Mouse (Mus musculus): ENCODE measurements around the gene Rai1.
A peak's percentile ranks its signal among the peaks of the same experiment; 100 is the strongest.

Gene Rai1

DNA sequence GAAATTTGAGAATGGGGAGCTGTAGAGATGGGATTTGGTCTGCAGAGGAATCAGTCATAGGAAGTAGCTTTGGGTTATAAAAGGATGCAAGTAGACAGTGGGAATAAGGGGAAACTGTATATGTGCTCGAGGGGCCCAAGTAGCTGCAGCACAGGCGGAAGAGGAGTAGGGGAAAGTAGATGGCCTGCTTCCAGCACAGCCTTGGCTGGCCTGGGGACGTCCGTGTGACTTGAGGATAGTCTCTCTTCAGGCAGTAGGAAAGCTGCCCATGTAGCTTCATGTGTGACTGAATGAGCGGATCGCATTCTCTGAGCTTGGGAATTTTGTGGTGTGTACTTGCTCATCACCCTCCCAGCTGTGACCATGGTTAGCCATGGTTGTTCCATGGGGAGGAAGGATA, 59.6 kb downstream of the Rai1 start:
- DNase-seq = no peak

DNA sequence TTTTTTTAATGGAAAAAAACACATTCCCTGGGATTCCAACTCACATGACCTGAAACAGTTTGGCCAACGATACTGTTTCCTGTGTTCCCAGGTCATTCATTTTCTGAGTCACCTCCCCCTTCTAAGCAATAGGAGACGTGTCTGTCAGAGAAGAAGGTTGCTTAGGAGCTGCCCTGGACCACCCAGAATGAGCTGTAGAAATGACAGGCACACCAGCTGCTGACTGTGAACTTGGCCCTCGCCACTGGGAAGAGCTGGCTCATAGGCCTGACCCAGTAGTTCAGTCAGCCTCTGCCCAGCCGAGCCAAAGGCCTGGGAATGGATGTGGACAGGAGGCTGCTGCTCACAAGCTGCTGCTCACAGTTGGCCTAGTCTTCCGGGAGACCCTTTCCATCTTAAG, 60.3 kb downstream of the Rai1 start:
- DNase-seq = no peak

DNA sequence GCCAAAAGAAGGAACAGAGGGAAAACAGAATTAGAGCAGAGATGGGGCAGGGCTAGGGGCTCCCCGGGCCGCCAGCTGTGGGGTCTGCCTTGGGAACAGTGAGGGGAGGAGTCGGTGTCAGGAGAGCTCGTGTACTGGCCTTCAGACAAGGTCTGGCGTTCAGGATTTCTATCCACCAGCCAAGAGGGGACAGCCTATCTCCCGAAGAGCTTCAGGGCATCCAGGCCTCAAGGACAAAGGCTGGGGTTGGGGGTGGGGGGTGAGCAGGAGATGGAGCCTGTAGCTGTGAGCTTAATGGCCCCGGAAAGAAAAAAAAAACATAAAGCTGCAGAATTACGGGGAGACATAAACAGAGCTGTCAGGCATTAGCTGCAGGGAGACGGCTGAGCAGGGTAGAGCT, 64.0 kb downstream of the Rai1 start:
- no peak for DNase-seq

DNA sequence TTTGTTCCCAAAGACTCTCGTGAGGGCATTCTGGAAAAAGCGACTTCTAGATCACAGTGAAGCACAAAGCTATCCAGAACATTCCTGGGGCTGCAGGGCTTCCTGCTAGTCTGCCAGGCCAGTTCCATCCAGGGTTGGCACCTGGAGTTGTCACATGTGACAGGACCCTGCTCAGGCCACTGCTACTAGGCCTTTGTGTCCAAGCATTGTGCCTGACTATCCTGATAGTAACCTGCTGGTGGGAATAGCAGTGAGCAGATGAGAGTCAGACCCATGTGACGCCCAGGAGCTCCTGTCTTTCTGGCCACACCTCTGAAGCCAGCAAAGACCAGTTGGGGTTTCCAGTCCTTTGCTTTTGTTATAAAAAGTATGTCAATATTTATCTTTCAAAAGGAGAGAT, 67.3 kb downstream of the Rai1 start:
- no peak for DNase-seq

DNA sequence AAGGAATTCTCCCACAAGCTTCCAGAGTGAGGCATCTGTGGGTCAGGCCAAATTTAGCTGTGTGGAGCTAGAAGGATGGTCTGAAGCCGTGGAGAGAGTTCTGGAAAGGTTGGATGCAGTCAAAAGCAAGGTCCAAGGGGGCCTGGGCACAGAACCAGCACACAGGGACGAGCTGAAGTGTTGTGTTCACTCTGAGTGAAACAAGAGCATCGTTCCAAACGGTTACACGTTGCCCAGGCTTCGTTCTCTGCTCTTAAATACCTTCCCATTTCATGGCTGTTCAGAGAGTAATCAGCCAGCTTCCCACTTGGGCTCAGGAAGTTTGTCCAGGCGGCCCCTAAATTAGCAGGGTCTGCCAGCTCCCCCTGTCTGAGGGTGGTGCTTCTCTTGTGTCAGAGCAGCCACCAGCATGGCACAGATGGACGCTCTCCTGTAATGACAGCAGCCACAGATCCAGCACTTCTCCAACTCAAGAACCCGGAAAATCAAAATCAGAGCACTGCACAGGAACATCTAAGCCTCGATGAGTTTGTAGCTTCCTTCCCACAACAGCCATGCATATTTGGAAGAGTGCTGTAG, 68.9 kb downstream of the Rai1 start:
- DNase-seq = no peak

DNA sequence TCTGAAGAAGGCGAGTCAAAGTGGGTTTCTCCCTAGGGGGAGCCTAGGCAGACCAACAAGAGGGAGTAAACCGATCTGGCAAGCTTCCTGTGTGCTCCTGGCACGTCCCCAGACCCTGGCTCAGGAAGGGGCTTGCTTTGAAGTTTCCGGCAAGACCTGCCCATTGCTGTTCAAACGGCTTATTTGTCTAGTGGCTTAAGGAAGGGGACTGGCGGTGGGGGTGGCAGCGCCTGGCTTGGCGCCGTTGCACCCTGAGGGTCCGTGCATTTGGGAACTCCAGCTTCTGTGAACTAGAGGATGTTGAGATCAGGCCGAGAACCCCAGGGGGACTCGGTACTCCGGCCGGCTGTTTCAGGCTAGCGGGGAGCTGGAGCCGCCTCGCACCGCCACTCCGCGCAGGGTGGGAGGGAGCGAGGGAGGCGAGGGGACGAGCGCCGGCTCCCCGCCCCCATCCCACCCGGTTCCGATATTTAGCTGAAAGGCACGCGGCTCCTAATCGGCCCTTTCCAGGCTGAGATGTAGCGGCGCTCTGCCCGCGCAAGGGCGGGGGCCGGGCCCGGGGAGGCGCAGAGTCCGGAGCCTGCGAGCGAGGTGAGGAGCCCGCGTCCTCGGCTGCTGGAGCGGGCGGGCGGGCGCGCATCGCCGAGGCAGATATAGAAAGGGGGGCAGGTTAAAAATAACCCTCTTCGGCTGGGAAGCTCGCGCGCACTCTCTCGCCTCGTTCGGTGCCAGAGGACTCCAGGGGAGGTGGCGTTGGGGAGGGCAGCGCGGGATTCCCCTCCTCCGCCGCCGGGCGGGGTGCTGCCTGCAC, 70.8 kb downstream of the Rai1 start:
- DNase-seq = peak; percentile 75

DNA sequence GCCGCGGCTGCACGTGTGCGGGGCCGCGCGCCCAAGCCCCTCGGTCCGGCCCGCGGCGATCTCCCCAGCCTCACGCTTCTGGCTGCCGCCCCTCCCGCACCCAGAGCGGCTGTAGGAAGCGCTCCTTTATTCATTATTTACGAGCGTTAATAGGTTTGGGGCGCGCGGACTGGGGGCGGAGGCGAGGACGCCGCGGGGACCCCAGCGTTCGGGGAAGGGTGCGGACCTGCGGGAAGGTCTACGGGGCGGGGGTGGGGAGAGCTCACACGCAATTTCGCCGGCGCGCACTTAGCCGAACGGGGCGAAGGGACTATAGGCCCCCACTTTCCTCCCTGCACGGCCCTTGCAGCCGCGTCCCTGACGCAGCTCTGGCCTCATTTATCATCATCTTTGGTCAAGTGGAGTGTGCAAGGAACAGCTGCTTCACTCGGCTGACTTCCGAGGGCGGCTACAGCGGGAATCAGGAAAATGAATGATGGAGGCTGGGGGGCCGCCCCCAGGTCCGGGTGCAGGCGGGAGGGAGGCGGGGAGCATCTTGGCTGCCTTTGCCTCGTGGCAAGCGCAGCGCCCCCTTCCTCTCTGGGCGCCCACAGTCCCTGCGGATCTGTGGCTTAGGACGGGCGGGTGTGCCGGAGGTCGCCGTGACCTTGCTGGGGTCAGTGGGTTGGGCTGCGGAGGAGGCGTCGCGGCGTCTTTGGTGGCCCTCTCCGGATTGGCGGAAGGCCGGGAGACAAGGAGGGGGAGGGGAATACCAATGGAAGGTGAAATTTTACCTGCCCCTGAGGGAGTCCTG, 71.6 kb downstream of the Rai1 start:
- DNase-seq = peak; percentile 75

DNA sequence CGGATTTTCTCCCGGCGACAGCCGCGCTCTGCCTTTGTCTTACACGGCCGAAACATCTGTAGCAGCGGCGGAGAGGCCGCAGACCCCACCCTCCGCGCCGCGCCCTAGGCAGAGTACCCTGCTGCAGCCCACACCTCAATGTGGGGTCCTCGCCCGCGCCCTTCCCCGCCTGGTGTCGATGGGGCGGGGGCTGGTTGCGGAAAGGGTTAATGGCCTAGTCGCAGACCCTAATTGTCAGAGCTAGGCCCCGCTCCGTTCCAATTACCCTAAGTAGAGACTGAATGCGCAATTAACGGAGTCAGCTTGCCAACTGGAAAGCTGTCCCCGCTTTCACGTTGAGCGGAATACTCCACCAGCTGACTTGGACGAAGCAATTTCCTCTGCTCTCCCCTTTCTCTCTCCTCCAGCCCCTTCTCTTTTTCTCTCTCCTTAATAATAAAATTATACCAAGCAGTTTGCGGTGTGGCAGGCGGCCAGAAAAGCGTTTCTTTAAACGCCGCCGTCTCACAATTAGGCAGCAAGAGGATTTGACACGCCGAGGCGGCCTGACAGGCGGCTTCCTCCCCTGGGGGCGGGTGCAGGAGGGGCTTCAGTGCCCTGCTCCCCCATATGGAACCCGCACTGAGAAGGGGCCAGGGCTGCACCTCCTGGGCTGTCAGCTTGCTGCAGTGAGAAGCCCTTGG, 72.3 kb downstream of the Rai1 start:
- DNase-seq = peak; percentile 78

DNA sequence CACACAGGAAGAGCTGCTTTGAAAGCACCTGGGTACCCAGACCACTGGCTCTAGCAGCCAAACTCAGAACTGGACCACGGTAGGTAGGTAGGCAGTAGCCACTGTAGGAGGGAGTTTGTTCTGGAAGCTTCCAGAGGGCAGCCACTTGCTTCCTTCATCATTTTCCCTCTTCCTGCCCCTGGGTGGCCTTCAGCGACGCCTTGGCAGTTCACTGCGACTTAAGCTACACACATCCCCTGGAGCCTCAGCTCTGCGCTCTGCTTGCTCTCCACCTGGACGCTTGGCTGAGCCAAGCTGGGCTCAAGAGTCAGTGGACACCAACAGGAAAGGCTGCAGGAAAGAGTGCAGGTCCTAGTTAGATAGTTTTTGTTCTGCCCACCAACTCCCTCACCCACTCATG, 73.2 kb downstream of the Rai1 start:
- DNase-seq = no peak

DNA sequence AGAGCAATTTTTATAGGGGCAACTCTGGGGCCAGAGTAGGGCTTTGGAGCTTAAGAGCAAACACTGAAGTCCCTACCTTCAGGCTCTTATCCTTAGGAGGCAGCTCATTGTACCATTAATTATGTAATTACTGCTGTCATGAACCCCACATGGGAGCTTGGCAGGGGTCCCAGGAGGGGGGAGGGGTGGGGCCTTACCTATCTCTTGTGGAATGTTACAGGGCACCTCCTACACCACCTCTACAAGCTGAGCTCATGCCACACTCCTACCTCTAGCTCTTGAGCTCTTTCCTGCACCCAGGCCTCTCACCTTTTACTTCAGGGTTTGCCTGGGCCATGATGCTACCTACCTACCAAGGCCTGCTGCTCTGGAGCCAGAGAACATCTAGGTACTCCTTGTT, 73.7 kb downstream of the Rai1 start:
- DNase-seq = no peak

DNA sequence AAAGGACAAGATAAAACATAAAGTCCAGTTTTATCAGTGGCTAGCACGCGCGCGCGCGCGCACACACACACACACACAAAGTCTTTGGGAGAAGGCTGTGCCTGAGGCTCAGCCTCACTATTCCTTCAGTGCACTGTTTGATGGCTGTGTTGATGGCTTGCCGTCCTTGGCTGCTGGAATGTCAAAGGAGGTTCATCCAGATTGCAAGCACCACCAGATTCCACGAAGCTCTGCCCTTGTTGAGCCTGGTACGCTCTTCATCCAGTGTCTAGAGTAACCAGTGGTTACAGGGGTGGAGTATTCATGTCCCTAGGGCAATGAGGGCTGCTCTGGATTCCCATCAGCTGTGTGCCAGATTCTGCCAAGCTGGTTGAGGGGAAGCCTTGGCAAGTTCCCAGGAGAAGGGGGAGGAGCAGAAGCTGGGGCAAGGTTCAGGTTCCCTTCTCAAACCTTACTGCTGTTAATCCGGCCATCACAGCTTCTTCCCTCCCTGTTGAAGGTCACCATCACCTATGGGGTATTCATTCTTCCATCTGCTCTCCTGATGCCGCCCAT, 77.4 kb downstream of the Rai1 start:
- no peak for DNase-seq

DNA sequence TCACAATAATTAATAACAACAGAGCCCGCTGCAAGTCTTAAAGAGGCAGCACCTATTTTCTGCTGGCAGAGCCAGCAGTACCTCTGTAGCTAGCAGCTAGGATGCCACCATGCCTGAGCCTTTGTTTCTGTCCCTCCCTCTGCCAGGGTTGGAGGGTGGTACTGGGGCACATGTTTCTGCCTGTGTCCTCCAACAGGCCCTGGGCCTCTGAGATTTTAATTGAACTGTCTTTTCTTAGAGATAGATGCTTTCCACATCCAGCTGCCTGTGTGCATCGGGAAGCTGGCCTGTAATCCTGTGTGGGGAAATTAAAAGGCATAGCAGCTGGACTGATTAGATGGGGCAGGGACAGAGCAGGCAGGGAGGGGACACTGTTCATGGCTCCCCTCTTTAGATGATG, 77.9 kb downstream of the Rai1 start:
- DNase-seq = no peak

DNA sequence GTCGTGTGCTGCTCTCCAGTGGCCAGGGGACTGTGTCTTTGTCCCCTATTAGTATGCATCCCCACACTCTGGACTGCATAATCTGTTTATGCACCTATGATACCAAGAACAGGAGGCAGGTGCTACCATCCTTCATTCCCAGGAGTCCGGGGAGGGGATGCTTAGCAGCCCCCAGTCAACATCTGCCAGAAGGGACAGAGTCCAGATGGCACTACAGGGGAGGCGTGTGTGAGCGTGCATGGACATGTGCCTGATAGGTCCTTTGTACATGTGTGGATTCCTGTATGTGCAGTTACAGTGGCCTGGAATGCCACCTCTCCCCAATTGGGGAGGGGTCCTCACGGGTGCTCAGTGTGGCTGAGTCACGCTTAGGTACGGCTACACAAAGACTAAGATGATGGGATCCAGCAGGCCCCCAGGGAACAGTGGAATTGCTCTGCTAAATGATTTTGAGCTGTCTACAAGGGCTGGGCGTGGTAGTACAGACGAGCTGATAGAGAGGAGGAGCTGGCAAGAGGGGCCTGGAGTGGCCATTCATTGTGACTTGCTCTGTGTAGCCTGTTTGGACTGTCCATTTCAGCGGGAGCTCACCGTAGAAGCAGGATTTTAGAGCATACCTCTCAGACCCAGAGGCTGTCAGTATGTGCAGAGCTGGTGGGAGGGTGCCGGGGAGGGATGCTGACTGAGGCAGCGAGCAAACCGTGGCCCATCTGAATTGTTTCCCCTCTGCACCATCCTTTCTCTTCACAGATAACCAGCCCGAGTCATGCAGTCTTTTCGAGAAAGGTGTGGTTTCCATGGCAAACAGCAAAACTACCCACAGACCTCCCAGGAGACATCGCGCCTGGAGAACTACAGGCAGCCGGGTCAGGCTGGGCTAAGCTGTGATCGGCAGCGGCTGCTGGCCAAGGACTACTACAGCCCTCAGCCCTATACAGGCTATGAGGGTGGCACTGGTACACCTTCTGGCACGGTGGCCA, 79.8 kb downstream of the Rai1 start:
- peak; percentile 57 for DNase-seq

DNA sequence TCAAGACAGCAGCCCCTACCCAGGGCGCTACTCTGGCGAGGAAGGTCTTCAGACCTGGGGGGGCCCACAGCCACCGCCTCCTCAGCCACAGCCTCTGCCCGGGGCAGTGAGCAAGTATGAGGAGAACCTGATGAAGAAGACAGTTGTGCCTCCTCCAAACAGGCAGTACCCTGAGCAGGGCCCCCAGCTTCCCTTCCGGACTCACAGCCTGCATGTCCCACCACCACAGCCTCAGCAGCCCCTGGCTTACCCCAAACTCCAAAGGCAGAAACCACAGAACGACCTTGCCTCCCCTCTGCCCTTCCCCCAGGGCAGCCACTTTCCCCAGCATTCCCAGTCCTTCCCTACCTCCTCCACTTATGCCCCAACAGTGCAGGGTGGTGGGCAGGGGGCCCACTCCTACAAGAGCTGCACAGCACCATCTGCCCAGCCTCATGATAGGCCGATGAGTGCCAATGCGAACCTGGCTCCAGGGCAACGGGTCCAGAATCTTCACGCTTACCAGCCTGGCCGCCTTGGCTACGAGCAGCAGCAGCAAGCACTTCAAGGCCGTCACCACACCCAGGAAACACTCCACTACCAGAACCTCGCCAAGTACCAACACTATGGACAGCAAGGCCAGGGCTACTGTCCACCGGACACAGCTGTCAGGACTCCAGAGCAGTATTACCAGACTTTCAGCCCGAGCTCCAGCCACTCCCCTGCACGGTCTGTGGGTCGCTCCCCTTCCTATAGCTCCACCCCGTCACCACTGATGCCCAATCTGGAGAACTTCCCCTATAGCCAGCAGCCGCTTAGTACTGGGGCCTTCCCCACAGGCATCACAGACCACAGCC, 80.8 kb downstream of the Rai1 start:
- DNase-seq = peak; percentile 66

DNA sequence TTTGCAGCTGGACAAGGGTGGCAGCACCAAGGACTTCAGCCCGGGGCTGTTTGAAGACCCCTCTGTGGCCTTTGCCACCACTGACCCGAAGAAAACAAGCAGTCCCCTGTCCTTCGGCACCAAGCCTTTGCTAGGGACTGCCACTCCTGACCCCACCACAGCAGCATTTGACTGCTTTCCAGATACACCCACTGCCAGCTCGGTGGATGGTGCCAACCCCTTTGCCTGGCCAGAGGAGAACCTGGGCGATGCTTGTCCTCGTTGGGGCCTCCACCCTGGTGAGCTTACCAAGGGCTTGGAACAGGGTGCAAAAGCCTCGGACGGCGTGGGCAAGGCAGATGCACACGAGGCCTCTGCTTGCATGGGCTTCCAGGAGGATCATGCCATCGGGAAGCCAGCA, 82.3 kb downstream of the Rai1 start:
- no peak for DNase-seq

DNA sequence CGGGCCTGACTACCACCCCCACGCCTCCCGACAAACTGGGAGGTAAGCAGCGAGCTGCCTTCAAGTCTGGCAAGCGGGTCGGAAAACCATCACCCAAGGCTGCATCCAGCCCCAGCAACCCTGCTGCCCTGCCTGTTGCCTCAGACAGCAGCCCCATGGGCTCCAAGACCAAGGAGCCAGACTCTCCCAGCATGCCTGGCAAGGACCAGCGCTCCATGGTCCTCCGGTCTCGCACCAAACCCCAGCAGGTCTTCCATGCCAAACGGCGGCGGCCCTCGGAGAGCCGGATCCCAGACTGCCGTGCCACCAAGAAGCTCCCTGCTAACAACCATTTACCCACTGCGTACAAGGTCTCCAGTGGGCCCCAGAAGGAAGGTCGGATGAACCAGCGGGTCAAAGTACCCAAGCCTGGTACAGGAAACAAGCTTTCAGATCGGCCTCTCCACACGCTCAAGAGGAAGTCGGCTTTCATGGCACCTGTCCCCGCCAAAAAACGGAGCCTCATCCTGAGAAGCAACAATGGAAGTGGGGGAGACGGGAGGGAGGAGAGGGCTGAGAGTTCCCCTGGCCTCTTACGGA, 83.6 kb downstream of the Rai1 start:
- DNase-seq = no peak

DNA sequence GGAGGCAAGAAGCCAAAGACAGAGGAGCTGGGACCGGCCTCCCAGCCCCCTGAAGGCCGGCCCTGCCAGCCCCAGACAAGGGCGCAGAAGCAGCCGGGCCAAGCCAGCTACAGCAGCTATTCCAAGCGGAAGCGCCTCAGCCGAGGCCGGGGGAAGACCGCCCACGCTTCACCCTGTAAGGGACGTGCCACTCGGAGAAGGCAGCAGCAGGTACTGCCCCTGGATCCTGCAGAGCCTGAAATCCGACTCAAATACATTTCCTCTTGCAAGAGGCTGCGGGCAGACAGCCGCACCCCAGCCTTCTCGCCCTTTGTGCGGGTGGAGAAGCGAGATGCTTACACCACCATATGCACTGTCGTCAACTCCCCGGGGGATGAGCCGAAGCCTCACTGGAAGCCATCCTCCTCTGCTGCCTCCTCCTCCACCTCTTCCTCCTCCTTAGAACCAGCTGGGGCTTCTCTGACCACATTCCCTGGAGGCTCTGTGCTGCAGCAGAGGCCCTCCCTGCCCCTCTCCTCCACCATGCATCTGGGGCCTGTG, 84.8 kb downstream of the Rai1 start:
- no peak for DNase-seq

DNA sequence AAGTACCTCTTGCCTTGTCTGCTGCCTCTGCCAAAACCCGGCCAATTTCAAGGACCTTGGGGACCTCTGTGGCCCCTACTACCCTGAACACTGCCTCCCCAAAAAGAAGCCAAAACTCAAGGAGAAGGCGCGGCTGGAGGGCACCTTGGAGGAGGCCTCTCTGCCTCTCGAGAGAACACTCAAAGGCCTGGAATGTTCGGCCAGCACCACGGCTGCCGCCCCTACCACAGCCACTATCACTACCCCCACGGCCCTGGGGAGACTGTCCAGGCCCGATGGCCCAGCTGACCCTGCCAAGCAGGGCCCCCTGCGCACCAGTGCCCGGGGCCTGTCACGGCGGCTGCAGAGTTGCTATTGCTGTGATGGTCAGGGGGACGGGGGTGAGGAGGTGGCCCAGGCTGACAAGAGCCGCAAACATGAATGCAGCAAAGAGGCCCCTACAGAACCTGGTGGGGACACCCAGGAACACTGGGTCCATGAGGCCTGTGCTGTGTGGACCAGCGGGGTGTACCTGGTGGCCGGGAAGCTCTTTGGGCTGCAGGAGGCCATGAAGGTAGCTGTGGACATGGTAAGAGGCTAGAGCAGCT, 85.3 kb downstream of the Rai1 start:
- no peak for DNase-seq

DNA sequence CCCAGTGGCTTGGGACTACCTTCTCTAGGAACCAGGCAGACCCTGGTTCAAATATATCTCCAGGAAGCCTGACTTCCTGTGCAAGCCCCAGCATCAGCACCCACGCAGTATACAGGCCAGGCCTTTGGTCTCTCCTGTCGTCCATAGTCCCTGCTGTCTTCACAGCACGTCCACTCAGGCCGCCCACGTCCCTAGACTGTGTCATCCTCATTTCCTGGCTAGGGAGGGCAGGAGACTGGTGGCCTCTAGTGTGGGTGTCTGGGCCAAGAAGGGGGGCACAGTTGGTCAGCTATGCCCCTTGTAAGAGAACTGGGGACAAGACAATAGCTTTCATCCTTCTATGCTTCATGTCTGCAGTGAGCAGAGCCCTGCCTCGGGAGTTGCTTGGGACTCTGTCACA, 87.7 kb downstream of the Rai1 start:
- DNase-seq = no peak

DNA sequence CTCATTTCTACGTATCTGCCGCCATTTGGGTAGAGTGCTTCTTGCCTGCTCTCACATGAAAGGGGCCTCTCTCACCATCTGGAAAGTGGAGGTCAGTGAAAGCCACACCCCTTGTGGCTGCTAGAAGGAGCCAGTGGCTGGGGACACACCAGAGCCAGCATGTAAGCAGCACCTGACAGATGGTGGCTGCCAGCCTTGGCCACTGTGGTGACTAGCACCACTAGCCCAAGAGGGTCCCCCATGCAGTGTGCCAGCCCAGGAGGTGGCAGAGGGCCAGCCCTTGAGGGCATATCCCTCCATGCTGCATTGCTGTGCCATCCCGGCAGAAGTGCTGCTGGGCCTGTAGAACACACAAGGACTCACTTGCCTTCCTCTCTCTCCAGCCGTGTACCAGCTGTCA, 88.7 kb downstream of the Rai1 start:
- no peak for DNase-seq
